Mouse (Mus musculus): ENCODE data around the gene Lrrc63.
"Not testable (repeated sequence)": the region's sequence is repeated elsewhere in the genome, so short reads cannot be mapped to it uniquely, and the experiment has no call there.

The Lrrc63 gene

GRCm38 (mm10) chr14:75130501-75131318 lies at the start of gene Lrrc63, which contains the start of gene Lcp1:
Gene Lrrc63, minus strand, starts transcription at chr14:75130881.
Gene Lcp1, plus strand, starts transcription at chr14:75131101.
- DNase-seq (ENCODE audit: low read depth), result no peak

- no peak for DNase-seq (ENCODE audit: low read depth)
These were observed 48.7 kb upstream of the Lrrc63 start for GRCm38 (mm10) chr14:75179255-75179963.

- no peak for DNase-seq (ENCODE audit: low read depth)
These were observed 48.1 kb upstream of the Lrrc63 start for GRCm38 (mm10) chr14:75178801-75179211.

- no peak for DNase-seq (ENCODE audit: low read depth)
These were observed 47.7 kb upstream of the Lrrc63 start for GRCm38 (mm10) chr14:75178384-75178793.

GRCm38 (mm10) chr14:75177400-75177799 lies 46.7 kb upstream of the Lrrc63 start:
- no peak for DNase-seq (ENCODE audit: low read depth)

GRCm38 (mm10) chr14:75176425-75177045 lies 45.9 kb upstream of the Lrrc63 start:
- DNase-seq (ENCODE audit: low read depth), result no peak

GRCm38 (mm10) chr14:75175781-75176180 lies 45.1 kb upstream of the Lrrc63 start:
- no peak for DNase-seq (ENCODE audit: low read depth)

- DNase-seq (ENCODE audit: low read depth), result no peak
These were observed 44.3 kb upstream of the Lrrc63 start for GRCm38 (mm10) chr14:75174731-75175555.

GRCm38 (mm10) chr14:75174296-75174695 lies 43.6 kb upstream of the Lrrc63 start:
- no peak for DNase-seq (ENCODE audit: low read depth)

- DNase-seq (ENCODE audit: low read depth), result no peak
These were observed 39.9 kb upstream of the Lrrc63 start for GRCm38 (mm10) chr14:75170546-75170945.

- no peak for DNase-seq (ENCODE audit: low read depth)
These were observed 37.8 kb upstream of the Lrrc63 start for GRCm38 (mm10) chr14:75168501-75168900.

- no peak for DNase-seq (ENCODE audit: low read depth)
These were observed 35.0 kb upstream of the Lrrc63 start for GRCm38 (mm10) chr14:75165574-75166131.

GRCm38 (mm10) chr14:75164345-75164744 lies 33.7 kb upstream of the Lrrc63 start:
- DNase-seq (ENCODE audit: low read depth), result no peak

GRCm38 (mm10) chr14:75163866-75164265 lies 33.2 kb upstream of the Lrrc63 start:
- DNase-seq (ENCODE audit: low read depth), result no peak

- DNase-seq (ENCODE audit: low read depth), result no peak
These were observed 28.7 kb upstream of the Lrrc63 start for GRCm38 (mm10) chr14:75159375-75159774.

- DNase-seq (ENCODE audit: low read depth), result no peak
These were observed 23.8 kb upstream of the Lrrc63 start for GRCm38 (mm10) chr14:75154481-75154880.

- DNase-seq (ENCODE audit: low read depth), result no peak
These were observed 20.5 kb upstream of the Lrrc63 start for GRCm38 (mm10) chr14:75151146-75151545.

- DNase-seq (ENCODE audit: low read depth), result no peak
These were observed 20.0 kb upstream of the Lrrc63 start for GRCm38 (mm10) chr14:75150653-75151052.

- DNase-seq (ENCODE audit: low read depth), result no peak
These were observed 17.5 kb upstream of the Lrrc63 start for GRCm38 (mm10) chr14:75148229-75148628.

- DNase-seq (ENCODE audit: low read depth), result not testable (repeated sequence)
These were observed 17.0 kb upstream of the Lrrc63 start for GRCm38 (mm10) chr14:75147706-75148105.

GRCm38 (mm10) chr14:75139225-75139624 lies 8.5 kb upstream of the Lrrc63 start:
- DNase-seq (ENCODE audit: low read depth), result no peak
